Mouse (Mus musculus): ENCODE measurements around the gene Arid1b.

GRCm38 (mm10) chr17:5221041-5221440, 226.9 kb downstream of the Arid1b start:
- no peak for TF ChIP-seq CTCF (IDR thresholded peaks at IDR 0.05; ENCODE audit: borderline replicate concordance, extremely low read depth, insufficient read depth, insufficient read length)
- no peak for TF ChIP-seq POLR2A (IDR thresholded peaks at IDR 0.05; ENCODE audit: borderline replicate concordance, extremely low read depth, insufficient read depth, insufficient read length, poor library complexity, severe bottlenecking)
